Mouse (Mus musculus) brain, embryonic 14.5 days (tissue): ENCODE results near the gene Trim46. TPM values are rescaled to one million over a fixed set of nuclear protein-coding genes. Genes with fewer than 3 reads are reported as not detected.
"Not testable (repeated sequence)": the region's sequence is repeated elsewhere in the genome, so short reads cannot be mapped to it uniquely, and the experiment has no call there.

ENCODE experiments used
- DNase-seq: peaks from one replicate; pipeline ENCODE4 v3.0.0-alpha.2; 2011; ENCODE audit warnings: low read depth
- CTCF ChIP-seq: fragments of 200-500 bp; IDR thresholded peaks from 2 replicates; pipeline ENCODE4 v1.5.1; 2012; ENCODE audit warnings: inconsistent platforms, mild to moderate bottlenecking, moderate library complexity, borderline replicate concordance; ENCODE audit not compliant: insufficient read depth, insufficient read length; ENCODE audit errors: extremely low read depth
- POLR2A ChIP-seq: fragments of 200-500 bp; IDR thresholded peaks from 2 replicates; pipeline ENCODE4 v1.6.1; 2012; ENCODE audit warnings: mild to moderate bottlenecking, inconsistent platforms, borderline replicate concordance; ENCODE audit not compliant: poor library complexity, insufficient read depth, insufficient read length, severe bottlenecking; ENCODE audit errors: extremely low read depth
- polyA plus RNA-seq: library from polyadenylated mRNA; depleted of rRNA; stranded (reverse); fragments of >200 nt; gene quantifications from 2 replicates; pipeline ENCODE4 v1.2.3, GENCODE M21; 2012

Gene Trim46
- polyA plus RNA-seq, 1 experiment = 144 TPM

DNA sequence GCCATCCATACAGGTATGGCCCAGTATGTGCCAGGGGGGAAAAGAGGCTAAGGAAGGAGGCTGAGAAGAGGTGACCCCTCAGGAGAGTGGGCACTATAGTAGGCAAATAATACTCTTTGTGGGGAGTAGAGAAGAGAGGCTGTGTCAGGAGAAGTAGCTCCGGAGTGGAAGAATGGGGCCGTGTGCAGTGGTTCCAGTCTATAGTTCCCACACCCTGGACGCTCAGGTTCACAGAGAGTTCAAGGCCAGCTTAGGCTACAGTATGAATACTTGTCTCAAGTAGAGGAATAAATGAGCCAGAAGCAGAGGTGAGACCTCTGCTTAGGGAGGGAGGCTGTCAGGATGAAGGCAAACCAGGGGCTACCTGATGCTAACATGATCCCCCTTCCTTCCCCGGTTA is 16.8 kb downstream of the Trim46 start:
- TF ChIP-seq CTCF = no peak
- no peak for DNase-seq

DNA sequence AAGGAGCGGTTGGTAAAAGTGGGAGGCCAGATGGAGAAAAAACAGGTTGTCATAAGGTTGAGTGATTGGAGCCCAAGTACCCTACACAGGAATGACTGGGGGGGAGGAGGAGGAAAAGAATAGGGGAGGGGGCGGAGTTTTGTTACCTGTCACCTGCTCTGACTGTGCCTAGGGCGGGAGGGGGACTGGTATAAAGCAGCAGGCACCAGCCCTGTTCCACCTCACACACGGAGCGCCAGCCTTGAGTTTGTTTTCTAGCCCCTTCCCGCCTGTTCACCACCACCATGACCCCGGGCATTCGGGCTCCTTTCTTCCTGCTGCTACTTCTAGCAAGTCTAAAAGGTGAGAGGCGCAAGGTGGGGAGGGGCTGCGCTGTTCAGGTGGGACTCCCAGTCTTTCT is 17.3 kb downstream of the Trim46 start, which contains the start of gene Muc1:
Gene Muc1 (plus strand): TSS at position 222 of the 400 bp plus-strand sequence.
- DNase-seq = no peak
- TF ChIP-seq CTCF (no peak), POLR2A (no peak)

DNA sequence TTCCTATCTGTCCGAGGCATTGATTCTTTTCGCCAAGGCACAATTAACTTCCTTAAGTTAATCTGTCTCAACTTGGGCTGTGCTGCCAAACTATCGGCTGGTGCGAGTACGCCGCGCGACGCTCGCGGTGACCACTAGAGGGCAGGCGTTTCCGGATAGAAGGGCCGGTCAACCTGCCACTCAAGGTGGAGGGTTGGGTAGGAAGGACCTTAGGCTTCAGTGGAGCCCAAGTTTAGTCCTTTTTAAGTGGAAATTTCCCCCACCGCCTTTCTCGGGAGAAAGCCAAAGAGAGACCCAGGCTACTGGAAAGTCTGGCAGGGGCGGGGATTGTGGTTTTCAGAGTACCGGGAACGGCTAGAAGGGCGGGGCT is 17.9 kb downstream of the Trim46 start:
- TF ChIP-seq POLR2A (no peak), CTCF (peak; percentile 94)
- peak; percentile 93 for DNase-seq

DNA sequence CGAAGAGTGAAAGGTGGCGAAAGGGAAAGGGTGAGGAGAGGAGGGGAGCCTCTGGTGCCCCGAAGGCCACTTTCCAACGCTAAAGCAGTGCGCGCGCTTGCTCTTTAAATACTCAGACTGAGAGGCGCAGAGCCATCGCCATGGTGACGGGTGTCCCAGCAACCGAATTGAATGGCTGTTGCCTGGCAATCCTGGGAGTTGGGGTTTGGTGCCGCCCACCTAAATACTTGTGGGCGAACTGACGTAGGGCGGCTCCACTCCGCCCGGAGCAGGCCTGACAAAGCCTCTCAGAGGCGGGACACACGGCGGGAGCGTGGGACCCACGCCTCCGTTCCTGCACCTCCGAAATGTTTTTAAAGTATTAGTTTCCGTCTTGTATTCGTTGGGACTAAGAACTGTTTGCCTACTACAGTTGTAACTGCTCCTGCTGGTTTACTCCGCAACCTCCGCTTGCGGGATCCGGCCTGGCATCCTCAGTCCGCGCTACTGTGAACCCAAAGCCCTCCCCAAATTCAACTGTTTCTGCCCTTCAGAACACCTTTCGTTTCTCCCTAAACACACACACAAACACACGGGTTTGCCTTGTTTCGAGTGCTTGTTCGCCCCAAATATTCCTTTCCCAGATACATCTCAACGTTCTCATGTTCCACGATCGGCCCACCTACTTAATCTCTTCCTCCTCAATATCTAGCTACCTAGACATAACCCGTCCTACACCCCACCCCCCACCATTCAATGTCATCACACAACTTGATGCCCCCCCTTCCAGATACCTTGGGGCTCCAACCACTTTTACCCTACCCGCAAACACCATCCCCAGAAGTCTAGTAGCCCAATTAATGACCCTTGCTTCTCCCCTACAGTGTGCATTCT is 18.6 kb downstream of the Trim46 start:
- peak; percentile 99 for DNase-seq
- TF ChIP-seq CTCF (no peak), POLR2A (peak; percentile 82; the same call in 1 of the 2 replicates)

DNA sequence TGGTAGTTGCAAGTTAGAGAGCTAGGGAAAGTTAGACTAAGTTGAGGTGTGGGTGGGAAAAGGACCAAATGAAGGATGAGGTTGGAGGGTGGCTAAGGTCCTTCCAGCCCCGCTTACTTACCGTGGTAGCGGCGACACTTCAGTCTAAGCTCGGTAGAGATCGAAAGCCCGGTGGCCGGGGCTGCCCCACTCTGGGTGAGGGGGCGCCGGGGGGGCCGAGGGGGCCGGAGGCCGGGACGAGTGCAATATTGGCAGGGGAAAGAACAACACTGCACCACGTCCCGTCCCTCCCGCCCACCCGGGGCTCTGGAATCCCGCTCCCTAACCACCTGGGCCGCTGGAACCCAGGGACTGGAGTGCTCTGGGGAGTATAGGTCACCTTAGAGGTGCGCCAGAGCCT is 19.2 kb downstream of the Trim46 start, which contains the start of gene Mtx1:
Gene Mtx1 (minus strand): TSS at position 189 of the 400 bp plus-strand sequence.
- TF ChIP-seq CTCF (no peak), POLR2A (no peak)
- no peak for DNase-seq

DNA sequence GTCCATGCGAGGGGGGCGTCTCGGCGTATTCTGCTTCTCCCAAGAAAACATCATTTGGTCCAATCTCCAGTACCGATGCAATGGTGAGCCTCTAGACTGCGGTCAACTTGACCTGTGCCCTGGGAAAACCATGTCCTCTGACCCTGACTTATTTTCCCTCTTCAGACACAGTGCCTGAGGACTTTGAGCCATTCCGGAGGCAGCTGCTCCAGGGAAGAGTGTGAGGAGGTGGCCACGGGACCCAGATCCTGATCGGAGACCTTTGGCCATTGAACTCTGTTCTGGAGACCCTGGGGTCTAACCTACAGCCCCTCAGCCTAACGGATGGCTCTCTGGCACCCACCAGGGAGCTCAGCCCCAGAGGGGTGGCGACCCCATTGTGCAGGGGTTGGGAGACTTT is 19.7 kb downstream of the Trim46 start:
- no peak for DNase-seq
- TF ChIP-seq CTCF (no peak), POLR2A (no peak)

DNA sequence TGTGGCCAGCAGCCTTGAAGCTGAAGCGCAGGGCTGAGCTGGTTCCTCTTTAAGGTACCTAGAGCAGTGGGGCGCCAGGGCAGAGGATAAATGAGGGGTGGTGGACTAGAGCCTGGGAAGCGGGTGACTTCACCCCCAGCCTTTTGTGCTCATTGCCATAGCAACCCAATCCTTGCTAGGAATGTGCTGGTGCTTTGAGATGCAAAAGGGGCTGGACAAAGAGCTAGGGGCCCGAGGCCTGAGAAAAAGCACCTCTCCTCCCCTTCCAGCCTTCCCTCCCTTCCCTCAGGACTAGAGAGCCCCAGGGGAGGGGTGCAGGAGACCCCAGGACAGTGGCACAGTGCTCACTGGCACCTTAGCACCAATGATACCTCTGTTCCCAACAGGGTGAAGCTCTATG is 20.2 kb downstream of the Trim46 start:
- peak; percentile 97 for DNase-seq
- peak; percentile 23; the same call in 1 of the 2 replicates for TF ChIP-seq POLR2A
- TF ChIP-seq CTCF = no peak

DNA sequence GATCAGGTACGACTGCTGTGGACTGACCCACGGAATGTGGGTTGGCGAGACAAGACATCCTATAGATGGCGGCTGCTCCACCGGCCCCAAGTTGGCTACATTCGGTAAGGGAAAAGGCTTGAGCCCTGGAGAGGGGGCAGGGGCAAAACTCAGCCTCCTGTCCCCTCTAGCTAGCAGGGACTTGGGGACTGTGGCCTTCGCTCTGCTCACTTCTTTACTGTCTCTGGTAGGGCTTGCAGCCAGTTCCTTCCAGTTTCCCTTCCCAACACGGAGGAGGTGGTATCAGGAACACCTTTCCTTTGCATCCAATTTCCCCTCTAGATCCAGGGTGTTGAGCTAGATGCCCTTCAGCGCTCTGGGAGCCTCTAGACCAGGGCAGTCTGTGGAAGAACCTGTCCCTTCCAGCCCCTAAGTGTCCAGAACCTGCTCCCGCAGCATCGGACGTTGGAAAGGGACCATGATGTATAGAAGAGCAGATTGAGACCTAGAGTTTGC is 20.7 kb downstream of the Trim46 start:
- no peak for TF ChIP-seq CTCF
- no peak for TF ChIP-seq POLR2A
- DNase-seq = no peak

DNA sequence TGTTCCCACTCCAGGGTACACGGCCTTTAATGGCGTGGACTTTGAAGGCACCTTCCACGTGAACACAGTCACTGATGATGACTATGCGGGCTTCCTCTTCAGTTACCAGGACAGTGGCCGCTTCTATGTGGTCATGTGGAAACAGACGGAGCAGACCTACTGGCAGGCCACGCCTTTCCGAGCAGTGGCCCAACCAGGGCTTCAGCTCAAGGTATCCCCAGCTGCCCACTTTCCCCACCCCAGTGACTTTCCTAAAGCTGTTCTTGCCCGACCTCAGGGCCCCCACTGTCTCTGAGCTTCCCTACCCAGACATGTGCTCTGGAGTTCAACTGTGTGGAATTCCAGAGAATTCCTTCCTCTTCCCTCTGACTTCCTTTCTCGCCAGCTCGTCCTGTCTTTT is 21.3 kb downstream of the Trim46 start:
- peak; percentile 51 for DNase-seq
- TF ChIP-seq CTCF = no peak
- TF ChIP-seq POLR2A = no peak

DNA sequence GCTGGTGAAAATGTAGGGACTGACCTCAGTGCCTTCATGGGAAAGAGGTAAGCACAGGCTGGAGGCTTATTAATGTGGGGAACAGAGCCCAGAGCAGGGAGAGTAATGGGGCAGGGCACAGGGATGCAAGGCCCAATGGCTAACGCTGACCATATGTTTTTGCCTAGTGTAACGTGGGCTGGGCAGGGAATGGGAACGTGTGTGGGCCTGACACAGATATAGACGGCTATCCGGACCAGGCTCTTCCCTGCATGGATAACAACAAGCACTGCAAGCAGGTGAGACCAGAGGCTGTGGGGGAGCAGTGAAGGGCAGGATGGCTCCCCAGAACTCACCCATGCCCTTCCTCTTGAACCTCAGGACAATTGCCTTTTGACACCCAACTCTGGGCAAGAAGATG is 24.9 kb downstream of the Trim46 start:
- no peak for TF ChIP-seq POLR2A
- no peak for TF ChIP-seq CTCF
- DNase-seq = no peak

DNA sequence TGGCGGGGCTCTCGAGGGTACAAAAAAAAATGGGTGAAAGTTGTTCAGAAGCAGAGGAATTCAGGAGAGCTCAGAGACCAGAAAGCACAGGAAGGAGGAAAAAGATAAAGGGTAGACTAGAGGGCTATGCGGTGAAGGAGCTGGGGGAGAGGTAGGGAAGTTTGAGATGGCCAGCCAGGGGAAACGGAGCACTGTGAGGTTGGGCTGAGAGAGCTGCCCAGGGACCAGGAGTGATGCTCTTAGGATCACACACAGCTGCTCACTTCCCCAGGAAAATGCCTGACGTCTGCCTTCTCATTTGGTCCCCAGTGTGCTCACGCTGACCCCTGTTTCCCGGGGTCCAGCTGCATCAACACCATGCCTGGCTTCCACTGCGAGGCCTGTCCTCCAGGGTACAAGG is 26.6 kb downstream of the Trim46 start:
- DNase-seq = no peak
- TF ChIP-seq CTCF = no peak
- TF ChIP-seq POLR2A = no peak

DNA sequence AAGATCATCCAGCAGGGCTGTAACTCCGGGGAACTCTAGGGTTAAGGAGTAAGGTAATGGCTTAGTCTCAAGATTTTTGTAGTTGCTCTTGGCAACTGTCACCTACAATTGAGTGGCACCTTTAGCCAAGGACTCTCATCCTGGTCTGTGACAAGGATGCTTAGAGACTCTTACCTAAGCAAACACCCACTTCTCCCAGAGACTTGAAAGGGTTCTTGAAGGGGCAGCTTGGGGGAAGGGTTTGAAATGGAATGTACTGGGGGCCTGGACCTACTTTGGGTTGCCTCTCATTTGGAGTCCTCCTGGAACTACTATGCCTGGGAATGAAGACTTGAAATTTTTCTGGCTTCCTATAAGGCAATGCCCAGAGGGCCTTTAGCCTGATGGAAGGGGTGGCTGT is 27.8 kb downstream of the Trim46 start:
- DNase-seq = no peak
- TF ChIP-seq POLR2A (no peak), CTCF (no peak)

DNA sequence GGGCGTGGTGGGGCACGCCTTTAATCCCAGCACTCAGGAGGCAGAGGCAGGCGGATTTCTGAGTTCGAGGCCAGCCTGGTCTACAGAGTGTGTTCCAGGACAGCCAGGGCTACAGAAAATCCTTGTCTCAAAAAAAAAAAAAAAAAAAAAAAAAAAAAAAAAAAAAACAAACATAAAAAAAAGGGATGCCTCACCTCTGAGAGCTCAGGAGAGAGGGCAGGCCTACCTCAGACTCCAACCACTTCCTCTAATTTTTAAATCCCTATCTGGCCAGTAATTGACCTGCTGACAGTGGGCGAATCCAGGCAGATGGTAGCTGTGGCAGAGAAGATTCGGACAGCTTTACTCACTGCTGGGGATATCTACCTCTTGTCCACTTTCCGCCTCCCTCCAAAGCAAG is 29.7 kb downstream of the Trim46 start:
- not testable (repeated sequence) for DNase-seq
